In genomic region chr9:123925101-123925946, GRCm38 (mm10) we compare ENCODE assay signal across 8 mouse cellular contexts. TPM values are rescaled to one million over a fixed set of nuclear protein-coding genes. Genes with fewer than 3 reads are reported as not detected.
DNase-seq lines count a peak whose midpoint lies in the region; ATAC-seq lines count a peak whose summit lies in the region.

No protein-coding gene starts in this region.

- H3K4me1 ChIP-seq in hindbrain, embryonic 12.5 days: 0 out of 2 replicates have a peak, but pooled peaks cover 6% of the 10 kb centered on the region

- H3K4me2 ChIP-seq in hindbrain, embryonic 12.5 days (replicated peaks): peak overlapping the region; percentile 73

- WGBS in hindbrain, embryonic 12.5 days: 5% methylated on average over 44 of the region's 44 CpGs

- H3K27me3 ChIP-seq in hindbrain, embryonic 12.5 days: peaks cover 3% of the 10 kb centered on the region; the same call in 1 of the 2 replicates

- H3K9ac ChIP-seq in hindbrain, embryonic 12.5 days: peak overlapping the region; percentile 78

- DNase-seq in NIH3T3 (ENCODE audit: low read depth): peak; percentile 61
- peak; percentile 91 for DNase-seq in cerebellum, postnatal 14 days
- peak; percentile 88 to 98 for DNase-seq in frontal cortex, postnatal 14 days (ENCODE audit: low spot score in 2 of 2)
- DNase-seq in layer of hippocampus, postnatal 36 days: peak; percentile 88
- DNase-seq in lung, postnatal 25 days (ENCODE audit: low spot score): peak; percentile 91
- DNase-seq in ovary, postnatal 36 days (ENCODE audit: low spot score): peak; percentile 90
- DNase-seq in thymus, postnatal 36 days: peak; percentile 85 to 88

- peak; percentile 88 for ATAC-seq in hindbrain, embryonic 12.5 days (ENCODE audit: low FRiP score)

- H3K9me3 ChIP-seq in hindbrain, embryonic 12.5 days (replicated peaks): no peaks in the 10 kb centered on the region

- peak overlapping the region; percentile 56 for H3K4me3 ChIP-seq in hindbrain, embryonic 12.5 days

- no peaks in the 10 kb centered on the region for H3K36me3 ChIP-seq in hindbrain, embryonic 12.5 days

- H3K27ac ChIP-seq in hindbrain, embryonic 12.5 days: peak overlapping the region; percentile 96

RNA-seq across cellular contexts. Expression of gene Ccr1, which starts 43.2 kb away (rescaled TPM):
- 0.99 and 1.1 TPM in 2 replicates for polyA plus RNA-seq in hindbrain, embryonic 12.5 days (2016; fragmentation: Nextera tagmentation; extraction: Ambion mirVana)
- under 1 TPM; 0.18 to 0.22 TPM for total RNA-seq in layer of hippocampus, postnatal 36 days (2021)

RNA-seq across cellular contexts. Expression of gene Ccr1l1, which starts 52.9 kb away (rescaled TPM):
- polyA plus RNA-seq in hindbrain, embryonic 12.5 days (2016; fragmentation: Nextera tagmentation; extraction: Ambion mirVana): not detected in 2 replicates
- total RNA-seq in layer of hippocampus, postnatal 36 days (2021): not detected

Comparison
In these comparisons a context has a peak if more than half of its experiments do, and no peak if none do; other contexts are left out.
1. Peak in every context shown above with its lines: DNase-seq, ATAC-seq, H3K4me3 ChIP-seq and H3K27ac ChIP-seq.